Mouse (Mus musculus) ZHBTc4 (cell line): ENCODE measurements around the gene Pip5k1c.
A peak's percentile ranks its signal among the peaks of the same experiment; 100 is the strongest.

ENCODE experiments used
- DNase-seq: peaks from one replicate; pipeline ENCODE4 v3.0.0-alpha.2; 2011; ENCODE audit warnings: low read depth, low spot score

Pip5k1c gene

GRCm38 (mm10) chr10:81346453-81347067, 53.8 kb downstream of the Pip5k1c start:
- DNase-seq, result peak; percentile 93

GRCm38 (mm10) chr10:81349146-81349545, 56.4 kb downstream of the Pip5k1c start:
- DNase-seq, result peak; percentile 95

- DNase-seq, result no peak
Measured at GRCm38 (mm10) chr10:81349961-81350350, 57.2 kb downstream of the Pip5k1c start.

GRCm38 (mm10) chr10:81350351-81351063, 57.7 kb downstream of the Pip5k1c start, which contains the start of gene Hmg20b:
Hmg20b (minus strand) TSS chr10:81350480.
- peak; percentile 100 for DNase-seq

GRCm38 (mm10) chr10:81351678-81352291, 59.0 kb downstream of the Pip5k1c start:
- peak; percentile 91 for DNase-seq

- peak; percentile 76 for DNase-seq
Measured at GRCm38 (mm10) chr10:81354738-81355477, 62.1 kb downstream of the Pip5k1c start.

GRCm38 (mm10) chr10:81355533-81355932, 62.8 kb downstream of the Pip5k1c start:
- no peak for DNase-seq

GRCm38 (mm10) chr10:81356352-81356990, 63.7 kb downstream of the Pip5k1c start:
- DNase-seq, result no peak

- peak; percentile 94 for DNase-seq
Measured at GRCm38 (mm10) chr10:81356991-81357844, 64.5 kb downstream of the Pip5k1c start, which contains the start of gene Mfsd12. Mfsd12 (plus strand) TSS chr10:81357491.

- peak; percentile 82 for DNase-seq
Measured at GRCm38 (mm10) chr10:81358209-81358608, 65.4 kb downstream of the Pip5k1c start.

GRCm38 (mm10) chr10:81358841-81359240, 66.1 kb downstream of the Pip5k1c start:
- no peak for DNase-seq

- peak; percentile 74 for DNase-seq
Measured at GRCm38 (mm10) chr10:81360721-81361120, 68.0 kb downstream of the Pip5k1c start.

- peak; percentile 79 for DNase-seq
Measured at GRCm38 (mm10) chr10:81362336-81362949, 69.7 kb downstream of the Pip5k1c start.

- peak; percentile 59 for DNase-seq
Measured at GRCm38 (mm10) chr10:81363436-81364346, 70.9 kb downstream of the Pip5k1c start.

- DNase-seq, result no peak
Measured at GRCm38 (mm10) chr10:81364666-81365065, 71.9 kb downstream of the Pip5k1c start.

GRCm38 (mm10) chr10:81365073-81365472, 72.3 kb downstream of the Pip5k1c start:
- DNase-seq, result no peak

GRCm38 (mm10) chr10:81365672-81366476, 73.1 kb downstream of the Pip5k1c start, which contains the start of gene 4930404N11Rik:
4930404N11Rik (minus strand) TSS chr10:81365816.
- peak; percentile 91 for DNase-seq
